Mouse (Mus musculus) lung, adult 2 months (tissue): Measurements from ENCODE around the gene Mrpl24.

Source experiments
- CTCF ChIP-seq: fragments of 200-500 bp; IDR thresholded peaks from 2 replicates; pipeline ENCODE4 v1.5.1; 2011; ENCODE audit warnings: mild to moderate bottlenecking, low read length, control low read depth; ENCODE audit not compliant: insufficient read depth
- POLR2A ChIP-seq: fragments of 200-500 bp; IDR thresholded peaks from 2 replicates; pipeline ENCODE4 v1.6.1; 2011; ENCODE audit warnings: low read depth, mild to moderate bottlenecking, control low read depth, low read length, borderline replicate concordance; ENCODE audit errors: extremely low read depth

- TF ChIP-seq POLR2A (no peak), CTCF (no peak)
Observed at GRCm38 (mm10) chr3:87946541-87946860, 27.2 kb downstream of the Mrpl24 start.
